Mouse (Mus musculus) intestine, postnatal 0 days (tissue): ENCODE results near the gene Znhit1. TPM values are rescaled to one million over a fixed set of nuclear protein-coding genes. Genes with fewer than 3 reads are reported as not detected.

Experiments
- ATAC-seq: fragments of 200-750 bp; cut with Nextera tagmentation; 2 replicates; pipeline ENCODE4 v1.8.0; 2017; ENCODE audit warnings: mild to moderate bottlenecking, moderate TSS enrichment, moderate library complexity
- H3K27ac ChIP-seq: fragments of 300-500 bp; sonication (generic); 2 replicates; pipeline ENCODE4 v1.5.1; 2014; ENCODE audit warnings: mild to moderate bottlenecking, low read depth, low read length, moderate library complexity
- H3K27me3 ChIP-seq: fragments of 300-500 bp; sonication (generic); replicated peaks from 2 replicates; pipeline ENCODE4 v1.6.1; 2014; ENCODE audit warnings: low read length, mixed read lengths; ENCODE audit not compliant: control insufficient read depth, insufficient read depth
- H3K36me3 ChIP-seq: fragments of 300-500 bp; sonication (generic); 2 replicates; pipeline ENCODE4 v1.6.1; 2014; ENCODE audit warnings: mild to moderate bottlenecking, moderate library complexity; ENCODE audit not compliant: control insufficient read depth, insufficient read depth
- H3K4me1 ChIP-seq: fragments of 300-500 bp; sonication (generic); replicated peaks from 2 replicates; pipeline ENCODE4 v1.6.1; 2014; ENCODE audit warnings: antibody characterized with exemption, low read length, mixed read lengths; ENCODE audit not compliant: control insufficient read depth, insufficient read depth
- H3K4me2 ChIP-seq: fragments of 300-500 bp; sonication (generic); replicated peaks from 2 replicates; pipeline ENCODE4 v1.6.1; 2014; ENCODE audit warnings: low read depth, mild to moderate bottlenecking, moderate library complexity
- H3K4me3 ChIP-seq: fragments of 300-500 bp; sonication (generic); 2 replicates; pipeline ENCODE4 v1.5.1; 2014; ENCODE audit warnings: low read depth, low read length
- H3K9ac ChIP-seq: fragments of 300-500 bp; sonication (generic); 2 replicates; pipeline ENCODE4 v1.6.1; 2014; ENCODE audit warnings: mild to moderate bottlenecking, low read depth, low read length
- H3K9me3 ChIP-seq: fragments of 300-500 bp; sonication (generic); 2 replicates; pipeline ENCODE4 v1.6.1; 2016; ENCODE audit warnings: mixed run types; ENCODE audit not compliant: control insufficient read depth
- CTCF ChIP-seq: sonication (generic); IDR thresholded peaks from 2 replicates; pipeline ENCODE4 v1.5.1; 2016; ENCODE audit warnings: low read depth, mild to moderate bottlenecking, control low read depth, antibody characterized with exemption, moderate library complexity
- WGBS: fragments of 180-500 bp; shearing (Covaris S2); extraction: QIAGEN DNeasy Blood & Tissue Kit; methylation state at CpG from one replicate; pipeline ENCODE4 v1.1.7; 2014; 5-methylcytosine and 5-hydroxymethylcytosine counted together
- polyA plus RNA-seq: library from polyadenylated mRNA; unstranded; fragments of >200 nt; fragmentation: Nextera tagmentation; extraction: Ambion mirVana; gene quantifications from 2 replicates; pipeline ENCODE4 v1.2.1, GENCODE M21; 2015

The Znhit1 gene
- polyA plus RNA-seq, 1 experiment from 2014 or later = 84.6 TPM

- Histone ChIP-seq H3K36me3 (peaks cover 22% of the 10 kb centered on the region), H3K4me2 (no peak overlapping the region), H3K9me3 (no peaks in the 10 kb centered on the region), H3K4me1 (no peaks in the 10 kb centered on the region), H3K27ac (no peak overlapping the region; the same call in 1 of the 2 replicates), H3K27me3 (no peaks in the 10 kb centered on the region), H3K9ac (no peak overlapping the region), H3K4me3 (no peak overlapping the region)
- no peak for ATAC-seq
- TF ChIP-seq CTCF = no peak
- 79% methylated on average over 2 of the region's 2 CpGs for WGBS
Measured at GRCm38 (mm10) chr5:136979762-136980161, 8.1 kb downstream of the Znhit1 start.

GRCm38 (mm10) chr5:136977769-136978168 lies 10.1 kb downstream of the Znhit1 start:
- 54% methylated on average over 4 of the region's 4 CpGs for WGBS
- no peak overlapping the region for H3K4me2 ChIP-seq
- TF ChIP-seq CTCF = no peak
- no peaks in the 10 kb centered on the region for H3K9me3 ChIP-seq
- no peak overlapping the region for H3K27ac ChIP-seq
- H3K4me3 ChIP-seq = no peak overlapping the region
- no peaks in the 10 kb centered on the region for H3K4me1 ChIP-seq
- H3K36me3 ChIP-seq = peaks cover 15% of the 10 kb centered on the region
- no peak overlapping the region for H3K9ac ChIP-seq
- H3K27me3 ChIP-seq = no peaks in the 10 kb centered on the region
- no peak for ATAC-seq

- 54% methylated on average over 8 of the region's 8 CpGs for WGBS
- Histone ChIP-seq H3K9me3 (no peaks in the 10 kb centered on the region), H3K27ac (no peak overlapping the region), H3K4me1 (no peaks in the 10 kb centered on the region), H3K4me2 (no peak overlapping the region), H3K27me3 (no peaks in the 10 kb centered on the region), H3K9ac (no peak overlapping the region), H3K36me3 (0 out of 2 replicates have a peak, but pooled peaks cover 5% of the 10 kb centered on the region), H3K4me3 (no peak overlapping the region)
- ATAC-seq = no peak
- TF ChIP-seq CTCF = no peak
Measured at GRCm38 (mm10) chr5:136973670-136974069, 14.2 kb downstream of the Znhit1 start.

DNA sequence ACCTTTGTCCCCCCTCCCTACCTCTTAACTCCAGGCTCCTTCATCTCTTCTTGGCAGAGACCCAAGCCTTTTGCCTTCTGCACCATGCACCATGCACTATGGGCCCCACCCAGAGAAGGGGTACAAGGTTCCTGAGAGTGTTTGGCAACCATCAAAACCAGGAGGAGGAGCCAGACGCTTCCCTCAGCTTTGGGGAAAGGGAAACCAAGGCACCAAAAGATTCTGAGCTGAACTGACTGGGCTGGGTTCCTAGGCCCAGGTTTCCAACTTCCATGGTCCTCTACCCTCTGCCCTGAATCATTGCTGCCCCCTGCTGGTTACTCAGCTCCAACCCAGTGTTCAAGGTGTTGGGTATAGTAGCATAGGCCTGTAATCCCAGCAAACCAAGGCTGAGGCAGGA lies 17.1 kb downstream of the Znhit1 start:
- ATAC-seq = peak; percentile 81
- Histone ChIP-seq H3K4me2 (no peak overlapping the region), H3K4me1 (peaks cover 9% of the 10 kb centered on the region; the same call in 1 of the 2 replicates), H3K9me3 (no peaks in the 10 kb centered on the region), H3K4me3 (no peak overlapping the region), H3K9ac (no peak overlapping the region), H3K27ac (no peak overlapping the region), H3K27me3 (no peaks in the 10 kb centered on the region), H3K36me3 (peaks cover 12% of the 10 kb centered on the region; the same call in 1 of the 2 replicates)
- WGBS = 35% methylated on average over 1 of the region's 1 CpGs
- TF ChIP-seq CTCF = peak; percentile 92

DNA sequence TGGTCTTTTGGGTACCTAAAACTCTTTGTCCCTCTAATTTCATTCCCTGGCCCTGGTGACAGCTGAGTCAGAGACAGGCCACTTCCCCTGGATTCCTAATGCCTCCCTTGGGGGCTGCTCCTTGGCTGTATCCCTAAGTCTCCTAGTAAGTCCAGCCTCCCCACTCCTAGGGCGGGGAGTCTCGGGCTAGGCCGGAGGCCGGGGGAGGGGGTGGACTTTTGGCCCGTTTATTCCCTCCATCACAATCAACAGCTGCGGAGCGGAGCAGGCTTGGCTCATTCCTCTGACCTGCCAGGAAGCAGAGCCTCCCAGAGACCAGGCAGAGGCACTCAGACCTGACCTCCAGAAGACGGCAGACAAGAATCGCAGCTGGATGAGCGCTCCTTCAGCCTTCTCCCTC lies 20.2 kb downstream of the Znhit1 start:
- peak; percentile 36 for ATAC-seq
- Histone ChIP-seq H3K9ac (no peak overlapping the region), H3K27me3 (no peaks in the 10 kb centered on the region), H3K4me1 (peaks cover 15% of the 10 kb centered on the region; the same call in 1 of the 2 replicates), H3K27ac (peak overlapping the region; percentile 86), H3K9me3 (no peaks in the 10 kb centered on the region), H3K36me3 (peaks cover 34% of the 10 kb centered on the region), H3K4me2 (peak overlapping the region; percentile 58), H3K4me3 (peak overlapping the region; percentile 31)
- TF ChIP-seq CTCF = no peak
- WGBS = 14% methylated on average over 10 of the region's 10 CpGs

GRCm38 (mm10) chr5:136966861-136967455 lies 20.9 kb downstream of the Znhit1 start:
- peak overlapping the region; percentile 58 for H3K4me2 ChIP-seq
- H3K9me3 ChIP-seq = no peaks in the 10 kb centered on the region
- peaks cover 15% of the 10 kb centered on the region; the same call in 1 of the 2 replicates for H3K4me1 ChIP-seq
- H3K36me3 ChIP-seq = peaks cover 34% of the 10 kb centered on the region
- no peak for TF ChIP-seq CTCF
- WGBS = 36% methylated on average over 4 of the region's 4 CpGs
- peak overlapping the region; percentile 31; the same call in 1 of the 2 replicates for H3K4me3 ChIP-seq
- H3K27ac ChIP-seq = peak overlapping the region; percentile 86
- ATAC-seq = 0 out of 2 replicates have a peak, but pooled peaks have one; percentile 1
- 0 out of 2 replicates have a peak overlapping the region, but pooled peaks have one; percentile 11 for H3K9ac ChIP-seq
- H3K27me3 ChIP-seq = no peaks in the 10 kb centered on the region
